ENCODE assay signal across 8 mouse cellular contexts in the genomic region with DNA sequence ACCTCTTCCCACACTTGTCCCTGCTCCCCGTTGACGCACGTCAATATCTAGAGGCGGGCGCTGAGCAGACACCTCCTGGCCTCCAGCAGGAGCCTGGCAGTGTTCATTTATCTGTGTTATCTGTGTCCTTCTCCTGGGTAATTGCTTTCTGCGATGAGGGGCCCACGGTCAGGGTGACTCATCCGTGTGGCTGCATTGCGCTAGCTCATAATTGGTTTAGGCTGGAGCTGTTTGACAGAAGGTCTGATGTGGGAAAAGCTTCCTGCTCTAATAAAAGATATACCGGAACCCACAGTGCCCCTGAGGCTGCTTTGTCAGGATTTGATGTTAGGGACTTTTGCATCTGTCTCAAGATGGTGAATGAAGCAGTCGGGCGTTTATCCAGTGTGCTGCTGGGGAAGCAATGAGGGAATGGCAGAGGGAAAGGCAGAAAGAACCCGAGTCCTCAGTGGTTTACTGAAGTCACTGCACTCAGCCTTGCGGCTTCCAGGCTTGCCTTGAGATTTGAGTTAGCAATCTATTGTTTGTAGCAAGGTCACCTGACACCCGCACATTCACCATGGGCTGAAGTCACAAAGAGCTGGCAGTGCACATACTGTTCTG.
A peak's percentile ranks its signal among the peaks of the same experiment; 100 is the strongest.
DNase-seq lines count a peak whose midpoint lies in the region; ATAC-seq and TF ChIP-seq lines count a peak whose summit lies in the region.

No protein-coding gene starts in this region.

- H3K4me1 ChIP-seq in megakaryocyte, embryonic 14.5 days, result peaks cover 63% of the 10 kb centered on the region
- H3K4me1 ChIP-seq in forebrain, embryonic 12.5 days, result peaks cover 29% of the 10 kb centered on the region
- H3K4me1 ChIP-seq in midbrain, embryonic 16.5 days (ENCODE audit: control insufficient read depth, insufficient read depth, low read length), result peaks cover 27% of the 10 kb centered on the region

- no peaks in the 10 kb centered on the region for H3K27me3 ChIP-seq in megakaryocyte, embryonic 14.5 days (replicated peaks)
- no peaks in the 10 kb centered on the region for H3K27me3 ChIP-seq in forebrain, embryonic 12.5 days
- H3K27me3 ChIP-seq in midbrain, embryonic 16.5 days (ENCODE audit: control insufficient read depth, insufficient read depth, low read depth, low read length), result no peaks in the 10 kb centered on the region

- peak overlapping the region; percentile 87 for H3K4me3 ChIP-seq in megakaryocyte, embryonic 14.5 days (replicated peaks)
- H3K4me3 ChIP-seq in forebrain, embryonic 12.5 days (replicated peaks), result 0 out of 2 replicates have a peak overlapping the region, but pooled peaks have one; percentile 7
- peak overlapping the region; percentile 26 for H3K4me3 ChIP-seq in layer of hippocampus, adult 2 months
- no peak overlapping the region for H3K4me3 ChIP-seq in midbrain, embryonic 16.5 days (ENCODE audit: low read depth, low read length)

- no peak for ATAC-seq in megakaryocyte, adult 5-6 weeks (ENCODE audit: poor library complexity, severe bottlenecking)
- peak; percentile 88 for ATAC-seq in forebrain, embryonic 12.5 days (ENCODE audit: low FRiP score)
- ATAC-seq in midbrain, embryonic 16.5 days, result peak; percentile 73
- ATAC-seq in CD4-positive, CD25-positive, alpha-beta regulatory T cell, adult 4 months, result no peak

- peak; percentile 13; the same call in 1 of the 2 replicates for TF ChIP-seq CTCF in layer of hippocampus, adult 2 months (conservative IDR thresholded peaks at IDR 0.05)

- 3% methylated on average over 15 of the region's 15 CpGs for WGBS in forebrain, embryonic 12.5 days
- WGBS in midbrain, embryonic 16.5 days, result 4% methylated on average over 15 of the region's 15 CpGs

- H3K27ac ChIP-seq in forebrain, embryonic 12.5 days, result peak overlapping the region; percentile 86
- peak overlapping the region; percentile 91 for H3K27ac ChIP-seq in layer of hippocampus, adult 2 months
- peak overlapping the region; percentile 77 for H3K27ac ChIP-seq in midbrain, embryonic 16.5 days (ENCODE audit: low read length)

- H3K4me2 ChIP-seq in forebrain, embryonic 12.5 days, result peak overlapping the region; percentile 49
- H3K4me2 ChIP-seq in midbrain, embryonic 16.5 days (ENCODE audit: low read length), result peak overlapping the region; percentile 41

- peaks cover 9% of the 10 kb centered on the region for H3K9me3 ChIP-seq in megakaryocyte, embryonic 14.5 days
- H3K9me3 ChIP-seq in forebrain, embryonic 12.5 days, result no peaks in the 10 kb centered on the region
- H3K9me3 ChIP-seq in midbrain, embryonic 16.5 days (replicated peaks; ENCODE audit: control insufficient read depth, low read length, poor library complexity, severe bottlenecking), result no peaks in the 10 kb centered on the region

- H3K9ac ChIP-seq in forebrain, embryonic 12.5 days, result peak overlapping the region; percentile 36; the same call in 1 of the 2 replicates
- H3K9ac ChIP-seq in midbrain, embryonic 16.5 days (ENCODE audit: low read depth, low read length), result peak overlapping the region; percentile 35

- peak; percentile 81 for DNase-seq in c-Kit-positive CD71-positive TER-119-positive erythroid progenitor cells, embryonic 14.5 days (ENCODE audit: low spot score)
- peak; percentile 40 to 64 for DNase-seq in layer of hippocampus, adult 2 months (ENCODE audit: low spot score in 2 of 2)
- no peak for DNase-seq in urinary bladder, postnatal 4 days (ENCODE audit: low spot score in 2 of 2)

- peaks cover 53% of the 10 kb centered on the region for H3K36me3 ChIP-seq in megakaryocyte, embryonic 14.5 days (replicated peaks; ENCODE audit: low read length)
- H3K36me3 ChIP-seq in forebrain, embryonic 12.5 days (replicated peaks), result peaks cover 9% of the 10 kb centered on the region
- 0 out of 2 replicates have a peak, but pooled peaks cover 2% of the 10 kb centered on the region for H3K36me3 ChIP-seq in midbrain, embryonic 16.5 days (ENCODE audit: control insufficient read depth, insufficient read depth, low read length)

Comparison
In these comparisons a context has a peak if more than half of its experiments do, and no peak if none do; other contexts are left out.
1. ATAC-seq: peak in forebrain, embryonic 12.5 days (single experiment) and midbrain, embryonic 16.5 days (single experiment); none in megakaryocyte, adult 5-6 weeks (single experiment) and CD4-positive, CD25-positive, alpha-beta regulatory T cell, adult 4 months (single experiment).
2. DNase-seq: peak in c-Kit-positive CD71-positive TER-119-positive erythroid progenitor cells, embryonic 14.5 days (single experiment) and layer of hippocampus, adult 2 months (2 of 2); none in urinary bladder, postnatal 4 days (0 of 2).
3. Peak in every context shown above with its lines, with median percentiles within 50 percentile points of each other: H3K27ac ChIP-seq.